Mouse (Mus musculus) c-Kit-positive CD71-positive TER-119-positive erythroid progenitor cells, embryonic 14.5 days (primary cell): ENCODE measurements around the gene Fahd1.
A peak's percentile ranks its signal among the peaks of the same experiment; 100 is the strongest.

Experiments used
- DNase-seq: peaks from one replicate; pipeline ENCODE4 v3.0.0-alpha.2; 2013; ENCODE audit warnings: low spot score

Gene Fahd1

GRCm38 (mm10) chr17:24850065-24850772 lies at the start of gene Fahd1:
Fahd1 (minus strand) TSS chr17:24850364.
- peak; percentile 98 for DNase-seq

GRCm38 (mm10) chr17:24899153-24899552 lies 49.0 kb upstream of the Fahd1 start:
- no peak for DNase-seq

GRCm38 (mm10) chr17:24898041-24898854 lies 48.1 kb upstream of the Fahd1 start:
- no peak for DNase-seq

GRCm38 (mm10) chr17:24897600-24897999 lies 47.4 kb upstream of the Fahd1 start:
- no peak for DNase-seq

- DNase-seq, result no peak
These were observed 46.8 kb upstream of the Fahd1 start for GRCm38 (mm10) chr17:24896993-24897269.

GRCm38 (mm10) chr17:24896241-24896992 lies 46.3 kb upstream of the Fahd1 start, which contains the start of gene Nme3:
Nme3 (plus strand) TSS chr17:24896500.
- DNase-seq, result peak; percentile 79

GRCm38 (mm10) chr17:24895571-24896240 lies 45.5 kb upstream of the Fahd1 start:
- DNase-seq, result peak; percentile 33

GRCm38 (mm10) chr17:24894995-24895547 lies 44.9 kb upstream of the Fahd1 start, which contains the start of the genes Eme2 and Mrps34:
Eme2 (minus strand) TSS chr17:24895087.
Mrps34 (plus strand) TSS chr17:24895116.
- DNase-seq, result peak; percentile 78

- peak; percentile 43 for DNase-seq
These were observed 44.2 kb upstream of the Fahd1 start for GRCm38 (mm10) chr17:24894061-24894994.

- DNase-seq, result no peak
These were observed 43.1 kb upstream of the Fahd1 start for GRCm38 (mm10) chr17:24893276-24893675.

- no peak for DNase-seq
These were observed 42.6 kb upstream of the Fahd1 start for GRCm38 (mm10) chr17:24892785-24893184.

GRCm38 (mm10) chr17:24891321-24891720 lies 41.2 kb upstream of the Fahd1 start:
- DNase-seq, result no peak

- DNase-seq, result no peak
These were observed 40.3 kb upstream of the Fahd1 start for GRCm38 (mm10) chr17:24890151-24891092.

GRCm38 (mm10) chr17:24888862-24889261 lies 38.7 kb upstream of the Fahd1 start:
- no peak for DNase-seq

GRCm38 (mm10) chr17:24887291-24888080 lies 37.3 kb upstream of the Fahd1 start:
- no peak for DNase-seq

GRCm38 (mm10) chr17:24886932-24887271 lies 36.7 kb upstream of the Fahd1 start:
- DNase-seq, result peak; percentile 29

- DNase-seq, result peak; percentile 98
These were observed 36.2 kb upstream of the Fahd1 start, which contains the start of the genes Nubp2 and Spsb3 for GRCm38 (mm10) chr17:24886134-24886931. Nubp2 (minus strand) TSS chr17:24886349. Spsb3 (plus strand) TSS chr17:24886643.
